18 mouse cellular contexts compared by ENCODE assay signal in the genomic region with DNA sequence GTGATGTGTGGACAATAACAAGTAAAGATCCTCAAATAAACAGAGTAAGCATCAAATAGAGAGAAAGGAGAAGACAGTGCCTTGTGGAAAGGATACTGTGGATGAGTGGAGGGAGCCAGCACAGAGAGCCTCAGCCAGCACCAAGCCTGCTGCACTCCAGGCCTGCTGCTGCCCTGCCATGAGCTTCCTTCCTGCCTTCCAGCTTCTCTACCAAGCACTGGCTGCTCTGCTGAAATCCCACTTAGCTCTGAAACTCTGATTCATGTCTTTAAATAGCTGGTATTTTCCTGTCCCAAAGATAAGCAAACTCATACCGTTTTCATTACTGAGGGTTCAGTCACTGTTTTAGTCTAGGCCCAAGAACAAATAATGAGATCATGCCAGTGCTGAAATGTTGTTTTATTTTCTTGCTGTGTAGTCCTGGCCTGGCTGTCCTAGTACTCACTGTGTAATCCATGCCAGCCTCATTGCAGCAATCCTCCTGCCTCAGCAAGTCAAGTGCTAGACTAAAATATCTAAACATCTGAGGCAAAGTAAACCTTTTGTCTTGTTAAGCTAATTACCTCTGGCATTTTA. TPM values are rescaled to one million over a fixed set of nuclear protein-coding genes. Genes with fewer than 3 reads are reported as not detected.
DNase-seq lines count a peak whose midpoint lies in the region; ATAC-seq and TF ChIP-seq lines count a peak whose summit lies in the region.
"Had no signal": no experiment of that assay in that cellular context is flagged by ENCODE, and none has a peak within 500 bp of the region (broad histone marks: within the 10 kb centered on the region; RNA-seq: fewer than 3 reads in every experiment).

No protein-coding gene starts in this region.

- peak; percentile 48 to 62 for DNase-seq in cerebellum, postnatal 25 days
- DNase-seq in cerebellum, postnatal 10 days = no peak
- DNase-seq in heart, postnatal 25 days (ENCODE audit: low spot score) = no peak
- DNase-seq in lung, postnatal 0 days (ENCODE audit: low spot score) = peak; percentile 27
- no peak for DNase-seq in lung, adult 18-20 months
- no peak for DNase-seq in kidney, adult 9 months
- DNase-seq: adrenal gland, adult 8-10 months; cerebellum, adult 9-10 months; kidney, adult 8-10 months; kidney, postnatal 36 days; liver, embryonic 13.5 days; retina, postnatal 1 day had no signal

- no peak for TF ChIP-seq EP300 in lung, postnatal 0 days (IDR thresholded peaks at IDR 0.05)

- H3K4me3 ChIP-seq in heart, embryonic 16.5 days (ENCODE audit: low read length) = no peak overlapping the region
- no peak overlapping the region for H3K4me3 ChIP-seq in lung, postnatal 0 days (ENCODE audit: low read depth, low read length)
- H3K4me3 ChIP-seq in myocyte = no peak overlapping the region
- H3K4me3 ChIP-seq: hindbrain, embryonic 12.5 days; liver, embryonic 13.5 days; midbrain, embryonic 13.5 days had no signal

- ATAC-seq in heart, embryonic 16.5 days (replicated peaks; ENCODE audit: extremely low read depth, insufficient read depth, low FRiP score) = peak; percentile 69; the same call in 1 of the 2 replicates
- peak; percentile 43 for ATAC-seq in lung, postnatal 0 days
- ATAC-seq: forebrain, embryonic 14.5 days; inflammation-experienced regulatory T-cells, adult 6 months; midbrain, embryonic 13.5 days had no signal

- no peak for TF ChIP-seq POLR2A in myocyte (IDR thresholded peaks at IDR 0.05; ENCODE audit: insufficient read length, low read depth)

- 3% methylated on average over 1 of the region's 1 CpGs for WGBS in heart, embryonic 16.5 days
- 11% methylated on average over 1 of the region's 1 CpGs for WGBS in lung, postnatal 0 days

- H3K79me2 ChIP-seq in myocyte (ENCODE audit: control insufficient read depth, insufficient read depth) = no peaks in the 10 kb centered on the region

- no peak overlapping the region for H3K4me2 ChIP-seq in heart, embryonic 16.5 days (ENCODE audit: low read depth, low read length)
- H3K4me2 ChIP-seq in lung, postnatal 0 days (replicated peaks; ENCODE audit: low read depth, low read length) = no peak overlapping the region
- peak overlapping the region; percentile 18 for H3K4me2 ChIP-seq in myocyte (ENCODE audit: low read depth)
- H3K4me2 ChIP-seq: hindbrain, embryonic 12.5 days; liver, embryonic 13.5 days; midbrain, embryonic 13.5 days had no signal

- H3K4me1 ChIP-seq in heart, embryonic 16.5 days (ENCODE audit: control insufficient read depth, insufficient read depth, low read length) = peaks cover 11% of the 10 kb centered on the region
- H3K4me1 ChIP-seq in lung, postnatal 0 days (ENCODE audit: insufficient read depth, low read depth, low read length) = no peaks in the 10 kb centered on the region
- H3K4me1 ChIP-seq: hindbrain, embryonic 12.5 days; liver, embryonic 13.5 days; midbrain, embryonic 13.5 days had no signal

- H3K9me3 ChIP-seq in heart, embryonic 16.5 days (replicated peaks; ENCODE audit: control insufficient read depth, low read length) = no peaks in the 10 kb centered on the region
- no peaks in the 10 kb centered on the region for H3K9me3 ChIP-seq in lung, postnatal 0 days (ENCODE audit: low read length)
- H3K9me3 ChIP-seq: hindbrain, embryonic 12.5 days; liver, embryonic 13.5 days; midbrain, embryonic 13.5 days had no signal

- H3K27ac ChIP-seq in heart, embryonic 16.5 days (ENCODE audit: low read length) = peak overlapping the region; percentile 34
- no peak overlapping the region for H3K27ac ChIP-seq in lung, postnatal 0 days (ENCODE audit: low read length)
- H3K27ac ChIP-seq: hindbrain, embryonic 12.5 days; liver, embryonic 13.5 days; midbrain, embryonic 13.5 days had no signal

- no peak overlapping the region for H3K9ac ChIP-seq in heart, embryonic 16.5 days (ENCODE audit: low read length)
- H3K9ac ChIP-seq in lung, postnatal 0 days (replicated peaks; ENCODE audit: low read depth) = no peak overlapping the region
- H3K9ac ChIP-seq: hindbrain, embryonic 12.5 days; liver, embryonic 13.5 days; midbrain, embryonic 13.5 days had no signal

- intact Hi-C loops in heart, postnatal 25 days (cut with DNase I) = no loop called here

- H3ac ChIP-seq in myocyte (ENCODE audit: control insufficient read depth, insufficient read length) = no peak overlapping the region

- peaks cover 2% of the 10 kb centered on the region; the same call in 1 of the 2 replicates for H3K36me3 ChIP-seq in heart, embryonic 16.5 days (ENCODE audit: control insufficient read depth, insufficient read depth)
- H3K36me3 ChIP-seq in lung, postnatal 0 days (ENCODE audit: insufficient read depth, low read length) = peaks cover 6% of the 10 kb centered on the region; the same call in 1 of the 2 replicates
- H3K36me3 ChIP-seq in myocyte (ENCODE audit: control insufficient read depth, insufficient read depth) = no peaks in the 10 kb centered on the region
- H3K36me3 ChIP-seq: liver, embryonic 13.5 days had no signal

- no peak for TF ChIP-seq CTCF in lung, postnatal 0 days (IDR thresholded peaks at IDR 0.05)

- H3K27me3 ChIP-seq in heart, embryonic 16.5 days (ENCODE audit: control insufficient read depth, insufficient read depth, low read length) = no peaks in the 10 kb centered on the region
- H3K27me3 ChIP-seq in lung, postnatal 0 days (replicated peaks; ENCODE audit: insufficient read depth, low read length) = no peaks in the 10 kb centered on the region
- no peaks in the 10 kb centered on the region for H3K27me3 ChIP-seq in myocyte (ENCODE audit: control insufficient read depth, insufficient read depth, insufficient read length)
- H3K27me3 ChIP-seq: hindbrain, embryonic 12.5 days; liver, embryonic 13.5 days; midbrain, embryonic 13.5 days had no signal

TF ChIP-seq in myocyte, 11 proteins besides CTCF, POLR2A, EP300 and RAD21:
- TF ChIP-seq USF1 (IDR thresholded peaks at IDR 0.05; ENCODE audit: low read depth) (no peak), SRF (IDR thresholded peaks at IDR 0.05; ENCODE audit: control insufficient read depth, insufficient read length, low read depth) (no peak), MAX (IDR thresholded peaks at IDR 0.05; ENCODE audit: low read depth) (no peak), MYOG (IDR thresholded peaks at IDR 0.05; ENCODE audit: control insufficient read depth in 1 of 3, insufficient read depth in 1 of 3, insufficient read length in 2 of 3, low read depth in 2 of 3) (no peak), POLR2AphosphoS2 (IDR thresholded peaks at IDR 0.05; ENCODE audit: insufficient read length, low read depth) (no peak)

RNA-seq across cellular contexts. Expression of a gene that starts 52.8 kb away (rescaled TPM):
- polyA plus RNA-seq in heart, embryonic 16.5 days (2015; fragmentation: Nextera tagmentation; extraction: Ambion mirVana) = 24.1 and 25.1 TPM in 2 replicates
- total RNA-seq in heart, postnatal 25 days (2021) = 1 to 10 TPM; 7.1 TPM
- 25.4 and 29.2 TPM in 2 replicates for polyA plus RNA-seq in lung, postnatal 0 days (2015; fragmentation: Nextera tagmentation; extraction: Ambion mirVana)
- 4.5 TPM for polyA plus RNA-seq in myocyte (2012; fragmentation: generic; extraction: Trizol)
- polyA plus RNA-seq: inflammation-experienced regulatory T-cells, adult 6 months had no signal

Comparison
In these comparisons a context has a peak if more than half of its experiments do, and no peak if none do; other contexts are left out.
1. DNase-seq: peak in cerebellum, postnatal 25 days (2 of 2) and lung, postnatal 0 days (single experiment); none in cerebellum, postnatal 10 days (0 of 2), heart, postnatal 25 days (single experiment), lung, adult 18-20 months (0 of 2) and kidney, adult 9 months (single experiment).